Mouse (Mus musculus) liver, embryonic 14.5 days (tissue): ENCODE measurements at regions not wholly inside any gene's neighbourhood (a gene's known extent, or its start where the extent isn't known, plus 50 kb on each side); places are given as distances from the start of the nearest gene placed in this dataset.

ENCODE experiments used
- ATAC-seq: fragments of 200-750 bp; cut with Nextera tagmentation; 2 replicates; pipeline ENCODE4 v1.8.0; 2017; ENCODE audit warnings: moderate number of reproducible peaks, mild to moderate bottlenecking, moderate library complexity; ENCODE audit not compliant: insufficient read depth
- DNase-seq, 3 experiments: peaks; one replicate each; pipeline ENCODE4 v3.0.0-alpha.2; 2012 to 2013; ENCODE audit warnings: low read depth in 3 of 3, low spot score in 3 of 3
- H3K27ac ChIP-seq: fragments of 300-500 bp; sonication (generic); 2 replicates; pipeline ENCODE4 v1.5.1; 2014; ENCODE audit warnings: moderate library complexity, mild to moderate bottlenecking, control low read depth, inconsistent platforms
- H3K27me3 ChIP-seq: fragments of 300-500 bp; sonication (generic); 2 replicates; pipeline ENCODE4 v1.6.1; 2014; ENCODE audit warnings: mild to moderate bottlenecking, low read length, moderate library complexity; ENCODE audit not compliant: control insufficient read depth, insufficient read depth
- H3K36me3 ChIP-seq: fragments of 300-500 bp; sonication (generic); replicated peaks from 2 replicates; pipeline ENCODE4 v1.6.1; 2014; ENCODE audit warnings: low read depth; ENCODE audit not compliant: control insufficient read depth, insufficient read depth
- H3K4me1 ChIP-seq, 2 experiments: fragments of 200-500 bp in 1 of 2; fragments of 300-500 bp in 1 of 2; sonication (generic) in 1 of 2; replicated peaks; 2 replicates each; pipeline ENCODE4 v1.6.1; 2012 to 2014; ENCODE audit warnings: antibody characterized with exemption in 1 of 2, inconsistent platforms in 1 of 2, low read length in 1 of 2; ENCODE audit not compliant: control insufficient read depth in 2 of 2, insufficient read depth in 2 of 2
- H3K4me2 ChIP-seq: fragments of 300-500 bp; sonication (generic); 2 replicates; pipeline ENCODE4 v1.6.1; 2014; ENCODE audit warnings: low read depth, mild to moderate bottlenecking, control low read depth, moderate library complexity
- H3K4me3 ChIP-seq, 2 experiments: fragments of 200-500 bp in 1 of 2; fragments of 300-500 bp in 1 of 2; sonication (generic) in 1 of 2; 2 replicates each; pipeline ENCODE4 v1.5.1; 2012 to 2014; ENCODE audit warnings: low read depth in 2 of 2, low read length in 2 of 2, mild to moderate bottlenecking in 2 of 2, control low read depth in 1 of 2, inconsistent platforms in 1 of 2, moderate library complexity in 1 of 2; ENCODE audit not compliant: insufficient read depth in 1 of 2
- H3K9ac ChIP-seq: fragments of 300-500 bp; sonication (generic); replicated peaks from 2 replicates; pipeline ENCODE4 v1.6.1; 2014; ENCODE audit warnings: mild to moderate bottlenecking, control low read depth, moderate library complexity
- H3K9me3 ChIP-seq: fragments of 300-500 bp; sonication (generic); 2 replicates; pipeline ENCODE4 v1.6.1; 2016; ENCODE audit warnings: low read length, mixed read lengths; ENCODE audit not compliant: control insufficient read depth
- CTCF ChIP-seq: IDR thresholded peaks from 2 replicates; pipeline ENCODE4 v1.5.1; 2016; ENCODE audit warnings: antibody characterized with exemption, low read depth, control low read depth
- EP300 ChIP-seq: IDR thresholded peaks from 2 replicates; pipeline ENCODE4 v1.6.1; 2016; ENCODE audit warnings: antibody characterized with exemption, low read depth
- WGBS: fragments of 180-500 bp; shearing (Covaris S2); extraction: QIAGEN DNeasy Blood & Tissue Kit; methylation state at CpG from one replicate; pipeline ENCODE4 v1.1.7; 2014; ENCODE audit not compliant: insufficient replicate concordance; 5-methylcytosine and 5-hydroxymethylcytosine counted together

GRCm38 (mm10) chr19:14676929-14677328, 79.1 kb upstream of the Tle4 start:
- Histone ChIP-seq H3K36me3 (no peaks in the 10 kb centered on the region), H3K9ac (no peak overlapping the region), H3K27ac (no peak overlapping the region), H3K27me3 (no peaks in the 10 kb centered on the region), H3K4me3 (no peak overlapping the region), H3K4me1 (no peaks in the 10 kb centered on the region), H3K4me2 (no peak overlapping the region), H3K9me3 (no peaks in the 10 kb centered on the region)
- no peak for TF ChIP-seq EP300
- TF ChIP-seq CTCF = no peak
- no peak for DNase-seq
- no peak for ATAC-seq
- WGBS = 36% methylated on average over 2 of the region's 2 CpGs

GRCm38 (mm10) chr19:14670821-14671104, 72.9 kb upstream of the Tle4 start:
- no peak overlapping the region for H3K4me3 ChIP-seq
- TF ChIP-seq EP300 (no peak), CTCF (no peak)
- H3K9ac ChIP-seq = no peak overlapping the region
- no peaks in the 10 kb centered on the region for H3K9me3 ChIP-seq
- H3K36me3 ChIP-seq = no peaks in the 10 kb centered on the region
- H3K4me1 ChIP-seq = 0 out of 4 replicates have a peak, but pooled peaks cover 0 to 2% of the 10 kb centered on the region in 2 experiments
- H3K4me2 ChIP-seq = no peak overlapping the region
- H3K27me3 ChIP-seq = no peaks in the 10 kb centered on the region
- ATAC-seq = no peak
- no peak overlapping the region for H3K27ac ChIP-seq
- DNase-seq = no peak

GRCm38 (mm10) chr19:14670078-14670820, 72.4 kb upstream of the Tle4 start:
- ATAC-seq (no peak), DNase-seq (no peak)
- H3K9me3 ChIP-seq = no peaks in the 10 kb centered on the region
- WGBS = 62% methylated on average over 13 of the region's 13 CpGs
- H3K4me3 ChIP-seq = no peak overlapping the region
- TF ChIP-seq EP300 (no peak), CTCF (no peak)
- no peak overlapping the region for H3K9ac ChIP-seq
- H3K4me1 ChIP-seq = 0 out of 4 replicates have a peak, but pooled peaks cover 0 to 2% of the 10 kb centered on the region in 2 experiments
- no peaks in the 10 kb centered on the region for H3K27me3 ChIP-seq
- H3K27ac ChIP-seq = no peak overlapping the region
- no peaks in the 10 kb centered on the region for H3K36me3 ChIP-seq
- H3K4me2 ChIP-seq = no peak overlapping the region

GRCm38 (mm10) chr19:14668512-14669181, 70.8 kb upstream of the Tle4 start:
- Histone ChIP-seq H3K27ac (no peak overlapping the region), H3K4me3 (no peak overlapping the region), H3K36me3 (no peaks in the 10 kb centered on the region), H3K27me3 (no peaks in the 10 kb centered on the region), H3K9me3 (no peaks in the 10 kb centered on the region), H3K9ac (no peak overlapping the region), H3K4me1 (0 out of 4 replicates have a peak, but pooled peaks cover 0 to 2% of the 10 kb centered on the region in 2 experiments), H3K4me2 (no peak overlapping the region)
- WGBS = 22% methylated on average over 4 of the region's 4 CpGs
- DNase-seq (no peak), ATAC-seq (no peak)
- TF ChIP-seq CTCF (no peak), EP300 (no peak)

- Histone ChIP-seq H3K27ac (no peak overlapping the region), H3K4me1 (peaks cover 0 to 2% of the 10 kb centered on the region in 2 experiments; a peak in 1 of 4 replicates), H3K4me2 (no peak overlapping the region), H3K27me3 (no peaks in the 10 kb centered on the region), H3K9me3 (no peaks in the 10 kb centered on the region), H3K9ac (no peak overlapping the region), H3K4me3 (no peak overlapping the region), H3K36me3 (no peaks in the 10 kb centered on the region)
- WGBS = 56% methylated on average over 3 of the region's 3 CpGs
- ATAC-seq (no peak), DNase-seq (no peak)
- TF ChIP-seq EP300 = no peak
- no peak for TF ChIP-seq CTCF
Observed at GRCm38 (mm10) chr19:14664682-14665417, 67.0 kb upstream of the Tle4 start.
